Mouse (Mus musculus) bone marrow, adult 2 months (tissue): Measurements from ENCODE around the gene Cand1.

Experiments used
- CTCF ChIP-seq: fragments of 200-500 bp; IDR thresholded peaks from 2 replicates; pipeline ENCODE4 v1.5.1; 2011; ENCODE audit warnings: low read length, control low read depth; ENCODE audit not compliant: control insufficient read depth, insufficient read depth
- POLR2A ChIP-seq: fragments of 200-500 bp; IDR thresholded peaks from 2 replicates; pipeline ENCODE4 v1.6.1; 2011; ENCODE audit warnings: low read depth, mild to moderate bottlenecking, control low read depth, low read length, borderline replicate concordance; ENCODE audit not compliant: control insufficient read depth

- TF ChIP-seq CTCF (no peak), POLR2A (no peak)
These were observed 23.0 kb upstream of the Cand1 start for GRCm38 (mm10) chr10:119262821-119263220.
